Mouse (Mus musculus): ENCODE measurements at regions not wholly inside any gene's neighbourhood (a gene's known extent, or its start where the extent isn't known, plus 50 kb on each side); places are given as distances from the start of the nearest gene placed in this dataset.

GRCm38 (mm10) chr10:8980568-8980967, 94.7 kb upstream of the Sash1 start:
- TF ChIP-seq POLR2A (IDR thresholded peaks at IDR 0.05; ENCODE audit: insufficient read depth, low read depth, low read length) (no peak), CTCF (IDR thresholded peaks at IDR 0.05) (no peak), EP300 (IDR thresholded peaks at IDR 0.05; ENCODE audit: insufficient read depth, low read depth, low read length) (no peak)

All from heart, adult 2 months (tissue).